Mouse (Mus musculus): ENCODE measurements around the gene Ercc6l2. TPM values are rescaled to one million over a fixed set of nuclear protein-coding genes. Genes with fewer than 3 reads are reported as not detected.
A peak's percentile ranks its signal among the peaks of the same experiment; 100 is the strongest.

Gene Ercc6l2
- 10 to 100 TPM; 12.8 to 13.5 TPM for total RNA-seq (2021)

DNA sequence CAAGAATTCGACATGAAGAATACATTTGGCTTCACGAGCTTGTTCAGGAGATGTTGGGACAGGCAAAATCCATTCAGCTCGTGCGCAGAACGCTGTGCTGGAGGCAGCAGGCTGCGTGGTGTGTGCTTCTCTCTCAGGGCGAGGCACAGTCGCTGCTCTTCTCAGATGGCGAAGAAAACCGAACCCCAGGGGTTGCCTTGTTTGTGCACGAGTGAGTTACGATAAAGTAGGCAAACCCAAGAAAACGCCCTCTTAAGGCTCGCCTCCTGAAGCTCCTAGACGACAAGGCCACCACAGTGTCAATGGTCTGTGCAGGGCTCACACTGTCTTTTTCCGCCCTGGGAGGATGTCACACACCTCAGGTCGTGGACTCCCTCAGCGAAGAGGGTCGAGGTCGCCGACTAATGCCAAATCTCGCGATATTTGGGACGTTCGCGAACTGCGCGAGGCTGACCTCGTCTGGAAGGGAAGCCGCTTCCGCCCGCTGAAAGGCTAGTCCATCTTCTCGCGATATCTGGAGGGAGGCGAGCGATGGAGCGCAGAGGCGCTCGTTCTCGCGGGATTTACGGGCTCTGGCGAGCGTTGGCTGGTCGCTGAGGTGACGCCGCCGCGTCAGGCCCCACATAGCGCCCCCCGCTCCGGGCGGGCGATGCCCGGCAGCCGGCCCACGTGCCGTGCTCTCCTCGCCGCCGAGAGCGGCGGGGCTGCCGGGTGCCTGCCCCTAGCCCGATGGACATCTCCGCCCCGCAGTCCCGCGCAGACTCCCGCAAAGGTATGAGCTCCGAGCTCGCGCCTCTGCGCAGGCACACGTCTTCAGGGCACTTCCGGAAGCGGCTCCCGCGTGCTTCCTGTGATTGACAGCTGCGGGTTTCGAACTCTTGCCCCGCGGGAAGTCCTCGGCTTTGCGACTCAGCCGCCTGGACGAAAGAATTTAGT lies at the start of gene Ercc6l2:
Gene Ercc6l2 (plus strand): TSS at position 495 of the 936 bp plus-strand sequence.
- intact Hi-C loops (cut with DNase I): loop anchor here (2.0 to 5.0 kb wide), 5 partner anchors 163 to 383 kb away; no protein-coding TSS in a partner anchor
- peak; percentile 100 for DNase-seq

DNA sequence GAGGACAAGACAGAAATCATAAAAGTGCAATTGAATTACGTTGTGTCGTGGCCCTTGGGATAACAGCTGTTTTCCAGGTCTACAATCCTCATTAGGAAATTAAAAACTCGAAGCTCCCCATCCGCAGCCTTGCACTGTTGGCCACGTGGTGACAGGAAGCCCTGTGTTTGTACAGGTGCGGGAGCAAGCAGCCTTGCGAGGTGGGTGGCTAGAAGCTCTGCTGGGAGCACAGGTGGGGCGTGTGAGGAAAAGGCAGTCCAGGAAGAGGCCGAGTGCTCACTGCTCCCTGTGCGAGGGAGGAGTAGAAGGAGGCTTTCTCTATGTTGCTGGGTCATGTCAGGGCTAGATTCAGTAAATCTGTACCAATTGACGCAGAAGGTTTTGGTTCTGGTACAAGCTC lies 49.0 kb upstream of the Ercc6l2 start:
- intact Hi-C loops (cut with DNase I): no loop called here
- DNase-seq: no peak

DNA sequence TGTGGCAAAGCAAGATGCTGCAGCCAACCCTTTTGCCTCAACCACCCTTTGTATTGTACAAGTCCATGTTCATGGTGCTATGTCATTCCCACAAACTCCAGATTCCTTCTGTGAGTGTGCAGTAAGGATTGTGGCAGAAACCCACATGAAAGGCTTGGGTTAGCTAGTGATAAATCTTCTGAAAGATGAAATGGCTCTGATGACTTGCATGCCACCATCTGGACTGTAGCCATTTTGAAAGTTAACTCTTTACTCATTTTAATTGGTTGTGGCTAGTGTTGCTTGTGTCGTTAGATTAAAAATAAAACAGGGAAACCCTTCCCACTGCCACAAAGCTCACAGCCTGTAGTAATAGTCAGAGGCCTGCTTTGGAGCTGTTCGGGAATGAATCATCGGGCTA lies 44.0 kb upstream of the Ercc6l2 start:
- intact Hi-C loops (cut with DNase I): no loop called here
- no peak for DNase-seq

DNA sequence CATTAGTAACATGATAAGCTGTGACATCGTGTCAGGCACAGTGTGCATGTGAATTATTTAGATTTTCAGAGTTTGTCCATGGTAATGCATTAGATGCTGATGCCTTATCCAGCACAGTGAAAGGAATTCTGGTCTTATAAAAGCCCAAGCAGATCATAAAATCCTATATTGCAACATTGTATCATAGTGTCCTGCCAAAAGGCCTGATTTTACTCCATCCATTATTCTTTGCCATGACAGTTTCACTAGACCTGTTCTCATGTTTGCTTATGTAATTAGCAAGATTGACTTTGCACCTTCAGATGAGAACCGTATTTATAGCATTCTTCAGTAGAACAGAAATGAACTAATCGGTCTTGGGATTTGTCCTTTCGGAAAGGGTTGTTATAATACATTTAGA lies 36.1 kb upstream of the Ercc6l2 start:
- DNase-seq: no peak
- intact Hi-C loops (cut with DNase I): no loop called here

DNA sequence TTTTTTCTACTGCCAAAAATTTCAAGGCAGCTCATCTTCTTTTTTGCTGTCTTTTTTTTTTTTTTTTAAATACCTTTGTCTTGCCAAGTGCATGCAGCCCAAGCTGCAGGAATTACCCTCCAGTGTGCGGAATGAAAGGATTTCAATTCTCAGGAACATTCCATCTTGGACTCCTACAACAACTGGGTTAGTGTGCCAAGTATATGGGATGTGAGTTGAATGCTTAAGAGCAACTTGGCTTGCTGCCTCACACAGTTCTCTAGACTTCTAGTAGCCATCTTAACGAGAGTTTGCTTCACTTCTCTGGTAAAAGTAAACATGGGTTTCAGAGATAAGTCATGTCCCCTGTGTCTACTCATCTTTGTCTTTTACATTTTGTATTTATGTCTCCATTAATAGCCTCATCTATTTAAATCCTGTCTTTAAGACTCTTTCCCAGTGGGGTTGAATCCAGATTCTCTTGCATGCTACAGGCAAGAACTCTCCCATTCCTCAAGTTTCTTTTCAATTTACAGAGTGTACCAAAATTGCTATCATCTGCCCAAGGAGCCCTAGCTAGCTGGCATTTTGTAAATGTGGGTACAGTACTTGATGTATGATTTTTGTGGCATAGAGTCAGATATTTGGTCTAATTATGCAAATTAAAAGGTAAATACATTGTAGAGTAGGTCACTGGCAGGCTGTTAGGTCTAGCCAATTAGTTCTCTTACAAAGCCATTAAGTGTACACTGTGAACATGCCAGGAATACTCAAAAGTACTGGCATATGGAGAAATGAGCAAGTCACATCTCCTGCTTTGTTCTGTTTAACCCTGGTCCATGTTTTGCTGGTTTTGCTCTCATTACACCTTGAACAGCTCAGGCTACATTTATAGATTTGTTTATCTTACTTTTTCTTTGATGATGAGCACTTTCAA lies 35.4 kb upstream of the Ercc6l2 start:
- DNase-seq: no peak
- intact Hi-C loops (cut with DNase I): no loop called here

DNA sequence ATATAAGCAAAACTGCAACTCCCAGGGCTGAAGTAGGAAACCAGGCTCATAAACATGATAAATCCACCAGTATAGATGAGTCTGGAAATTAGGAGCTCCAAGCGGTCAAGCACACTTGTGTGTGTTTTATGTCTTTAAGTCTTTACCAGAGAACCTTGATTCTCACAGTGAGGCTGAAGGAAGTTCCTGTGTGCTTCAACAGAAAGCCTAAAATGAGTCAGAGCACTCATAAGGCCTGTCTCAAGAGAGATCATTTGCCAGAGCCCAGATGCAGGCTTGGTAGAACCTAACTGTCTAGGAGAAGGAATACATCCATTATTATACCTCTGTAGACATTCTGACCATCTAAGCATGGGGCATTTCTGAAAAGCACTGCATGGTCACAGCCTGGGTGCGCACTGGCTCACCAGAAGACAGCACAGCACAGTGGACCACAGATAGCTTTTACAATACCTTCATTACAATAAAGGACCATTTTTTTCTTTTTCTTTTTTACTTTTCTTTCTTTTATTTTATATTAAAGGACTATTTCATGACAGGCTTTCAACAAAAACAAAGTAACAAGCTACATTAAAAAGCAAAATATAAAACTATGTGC lies 22.7 kb upstream of the Ercc6l2 start:
- DNase-seq: no peak
- intact Hi-C loops (cut with DNase I): no loop called here

DNA sequence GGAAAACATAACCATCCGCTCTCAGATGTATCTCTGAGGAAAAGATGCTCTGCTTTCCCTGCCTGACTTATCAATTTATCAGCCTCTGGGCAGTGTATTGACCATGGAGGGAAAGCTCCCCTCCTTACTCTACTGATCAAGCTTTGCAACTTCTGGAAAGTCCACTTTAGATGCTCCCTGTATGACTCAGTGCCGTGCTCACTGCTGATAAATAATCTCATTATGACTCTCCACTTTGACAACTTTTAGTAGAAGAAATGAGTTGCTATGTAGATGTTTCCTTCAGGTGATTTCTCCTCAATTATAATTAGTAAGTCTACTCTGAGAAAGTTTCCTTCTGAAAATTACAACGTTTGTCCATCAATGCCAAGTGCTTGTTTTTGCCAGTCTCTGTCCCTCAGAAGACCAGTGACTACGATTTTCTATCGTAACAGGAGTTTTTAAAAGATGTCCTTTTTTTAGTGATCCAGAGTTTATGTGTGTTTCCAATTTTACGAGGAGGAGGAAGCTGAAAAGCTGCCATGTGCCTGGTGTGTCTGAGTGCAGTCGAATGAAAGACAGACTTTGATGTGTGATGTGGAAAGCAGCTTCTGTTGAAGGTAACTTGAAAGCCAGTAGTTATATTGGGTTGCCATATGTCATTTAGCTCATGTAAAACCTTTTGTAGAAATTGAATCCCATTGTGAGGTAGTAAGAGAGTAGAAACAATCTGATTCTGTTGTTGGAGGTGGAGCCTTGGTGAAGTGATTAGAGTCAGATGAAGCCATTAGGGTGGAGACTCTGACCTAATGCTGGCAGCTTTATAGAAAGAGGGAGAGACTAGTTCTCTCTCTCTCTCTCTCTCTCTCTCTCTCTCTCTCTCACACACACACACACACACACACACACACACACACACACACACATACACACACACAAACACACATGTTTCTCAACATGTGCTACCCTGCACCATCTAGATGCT lies 21.4 kb upstream of the Ercc6l2 start:
- DNase-seq: no peak
- intact Hi-C loops (cut with DNase I): no loop called here

DNA sequence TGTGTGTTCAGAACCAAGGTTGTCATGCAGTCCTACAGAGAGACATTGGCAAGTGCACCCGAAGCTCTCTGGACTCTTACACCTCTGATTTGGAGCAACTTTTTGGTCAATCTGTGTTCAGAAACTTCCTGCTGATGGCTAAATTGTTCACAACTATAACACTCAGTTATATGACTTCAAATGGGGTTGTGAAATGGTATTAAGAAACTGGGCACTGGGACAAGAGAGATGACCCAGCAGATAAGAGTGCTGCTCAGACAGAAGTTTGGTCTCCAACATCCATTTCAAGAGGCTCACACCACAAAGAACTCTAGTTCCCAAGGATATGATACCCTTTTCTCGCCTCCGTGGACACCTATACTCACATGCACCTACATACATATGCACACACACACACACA lies 16.4 kb upstream of the Ercc6l2 start:
- no peak for DNase-seq
- intact Hi-C loops (cut with DNase I): no loop called here

DNA sequence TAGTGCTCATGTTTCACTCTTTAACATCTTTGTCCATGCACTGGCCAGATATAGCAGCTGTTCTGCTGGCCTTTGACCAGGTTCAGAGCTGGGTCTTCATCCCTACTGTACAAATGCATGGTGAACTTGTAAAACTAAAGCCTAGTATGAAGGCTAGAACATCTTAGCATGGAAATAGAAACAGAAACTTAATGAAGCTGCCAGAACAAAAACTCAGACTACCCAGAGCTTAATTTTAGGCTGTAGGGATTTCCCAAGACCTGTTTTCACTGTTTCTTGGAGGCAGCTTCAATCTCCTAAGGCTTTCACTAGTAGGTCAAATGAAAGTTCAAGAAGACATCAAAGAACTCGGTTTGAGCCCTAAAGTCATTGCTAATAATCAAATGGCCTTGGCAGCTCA lies 15.1 kb upstream of the Ercc6l2 start:
- intact Hi-C loops (cut with DNase I): no loop called here
- DNase-seq: peak in 1 of 2 experiments; percentile 10

DNA sequence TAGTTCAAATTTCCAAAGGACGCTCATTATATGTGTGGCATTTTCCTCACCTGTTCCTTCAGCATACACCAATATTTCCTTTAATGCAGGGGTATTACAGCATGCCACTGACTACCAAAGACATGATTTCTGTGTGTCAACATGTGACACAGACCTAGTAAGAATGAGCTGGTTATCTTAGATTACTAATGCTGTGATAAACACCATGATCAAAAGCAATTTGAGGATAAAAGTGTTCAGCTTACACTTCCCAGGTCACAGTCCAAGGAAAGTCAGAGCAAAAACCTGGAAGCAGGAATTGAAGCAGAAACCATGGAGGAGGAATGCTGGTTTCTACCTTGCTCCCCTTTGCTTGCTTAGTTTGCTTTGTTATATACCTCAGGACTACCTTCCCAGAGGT lies 13.8 kb upstream of the Ercc6l2 start:
- no peak for DNase-seq
- intact Hi-C loops (cut with DNase I): no loop called here

DNA sequence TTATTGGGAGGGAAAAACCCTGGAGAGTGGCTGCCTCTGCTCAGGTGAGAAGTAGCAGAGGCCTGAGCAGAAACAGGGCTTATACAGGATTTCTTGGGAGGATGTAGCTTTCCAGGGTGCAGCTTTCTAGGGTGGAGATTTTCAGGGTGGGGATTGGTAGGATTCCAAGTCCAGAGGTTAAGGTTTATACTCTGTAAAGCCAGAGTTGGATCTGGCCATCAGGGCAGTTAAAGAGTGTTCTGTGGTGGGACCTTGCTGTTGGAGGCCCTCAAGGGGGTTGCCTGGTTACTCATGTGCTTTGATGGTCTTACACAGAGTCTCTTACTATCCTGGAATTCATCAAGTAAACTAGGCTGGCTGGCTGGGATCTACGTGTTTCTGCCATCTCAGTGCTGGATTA lies 7.8 kb upstream of the Ercc6l2 start:
- no peak for DNase-seq
- intact Hi-C loops (cut with DNase I): no loop called here

DNA sequence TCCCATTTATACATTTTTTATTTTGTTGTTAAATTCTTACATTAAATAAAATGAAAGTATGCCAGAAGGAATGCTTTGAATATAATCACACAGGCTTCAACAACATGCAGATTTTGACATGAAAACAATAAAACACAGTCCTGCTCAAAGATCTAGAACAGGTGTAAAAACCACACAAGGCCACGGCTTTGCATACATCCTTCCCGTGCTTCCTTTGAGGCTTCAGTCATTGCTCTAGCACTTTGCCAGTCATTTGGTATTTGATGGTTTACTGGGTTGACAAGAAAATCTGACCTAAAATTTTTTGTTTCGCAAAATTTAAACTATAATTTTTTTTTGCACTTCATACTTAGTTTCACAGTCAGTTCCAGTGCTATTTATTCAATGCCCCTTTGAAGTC lies 7.1 kb upstream of the Ercc6l2 start:
- no peak for DNase-seq
- intact Hi-C loops (cut with DNase I): no loop called here

DNA sequence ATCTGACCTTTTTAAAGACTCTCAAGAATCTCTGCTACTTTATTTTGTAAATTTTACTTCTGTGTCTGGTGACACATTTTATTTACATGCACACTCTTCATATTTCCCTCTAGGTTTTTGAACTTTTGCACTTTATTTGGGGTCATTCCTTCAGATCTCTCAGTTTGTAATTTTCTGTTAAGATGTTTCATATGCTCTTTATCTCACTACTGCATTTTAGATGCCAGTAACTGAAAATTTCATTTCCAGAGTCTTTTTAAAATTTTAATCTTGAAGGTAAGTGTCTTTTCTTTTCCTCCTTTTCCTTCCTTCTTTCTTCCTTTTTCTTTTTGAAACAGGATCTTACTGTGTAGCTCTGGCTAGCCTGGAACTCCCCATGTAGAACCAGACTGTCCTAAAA lies 3.6 kb upstream of the Ercc6l2 start:
- intact Hi-C loops (cut with DNase I): loop anchor here (5.0 kb wide), 1 partner anchor 159 kb away; no protein-coding TSS in a partner anchor
- DNase-seq: no peak

DNA sequence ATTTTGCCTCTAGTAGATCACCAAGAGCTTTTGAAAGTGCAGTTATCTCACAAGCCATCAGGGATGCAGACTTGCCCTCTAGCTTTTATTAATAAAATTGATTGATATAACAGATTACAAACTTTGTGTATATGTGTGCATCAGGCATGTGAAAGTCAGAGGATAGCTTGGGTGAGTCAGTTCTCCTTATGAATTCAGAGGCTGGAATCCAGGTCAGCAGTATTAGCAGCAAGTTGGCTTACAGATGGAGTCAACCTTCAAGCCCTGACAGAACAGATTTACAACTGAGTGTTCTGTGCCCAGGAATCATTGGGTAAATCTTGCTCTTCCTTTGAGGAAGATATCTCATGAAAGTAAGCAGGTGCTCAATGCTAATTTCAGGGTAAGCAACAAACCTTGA lies 891 bp downstream of the Ercc6l2 start:
- peak in 1 of 2 experiments; percentile 2 for DNase-seq
- intact Hi-C loops (cut with DNase I): loop anchor here (2.0 to 5.0 kb wide), 4 partner anchors 173 to 384 kb away; no protein-coding TSS in a partner anchor

DNA sequence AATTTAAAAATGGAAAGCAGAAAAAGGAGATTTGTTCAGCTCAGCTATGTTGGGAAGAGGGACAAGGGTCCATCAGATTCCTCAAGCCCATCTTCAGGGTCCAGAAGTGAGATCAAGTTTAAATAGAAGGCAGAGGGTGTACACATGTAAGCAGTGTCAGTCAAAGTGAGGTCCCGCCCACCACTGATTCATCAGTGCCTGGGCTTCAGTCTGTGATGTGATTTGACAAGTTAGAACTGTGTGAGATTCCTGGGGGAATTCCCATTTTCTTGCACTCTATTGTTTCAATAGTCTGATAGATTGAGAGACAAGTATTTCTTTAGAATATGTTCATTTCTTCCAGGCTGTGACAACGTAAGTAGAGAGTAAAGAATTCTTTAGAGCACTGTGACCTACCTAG lies 30.7 kb downstream of the Ercc6l2 start:
- no peak for DNase-seq
- intact Hi-C loops (cut with DNase I): no loop called here

DNA sequence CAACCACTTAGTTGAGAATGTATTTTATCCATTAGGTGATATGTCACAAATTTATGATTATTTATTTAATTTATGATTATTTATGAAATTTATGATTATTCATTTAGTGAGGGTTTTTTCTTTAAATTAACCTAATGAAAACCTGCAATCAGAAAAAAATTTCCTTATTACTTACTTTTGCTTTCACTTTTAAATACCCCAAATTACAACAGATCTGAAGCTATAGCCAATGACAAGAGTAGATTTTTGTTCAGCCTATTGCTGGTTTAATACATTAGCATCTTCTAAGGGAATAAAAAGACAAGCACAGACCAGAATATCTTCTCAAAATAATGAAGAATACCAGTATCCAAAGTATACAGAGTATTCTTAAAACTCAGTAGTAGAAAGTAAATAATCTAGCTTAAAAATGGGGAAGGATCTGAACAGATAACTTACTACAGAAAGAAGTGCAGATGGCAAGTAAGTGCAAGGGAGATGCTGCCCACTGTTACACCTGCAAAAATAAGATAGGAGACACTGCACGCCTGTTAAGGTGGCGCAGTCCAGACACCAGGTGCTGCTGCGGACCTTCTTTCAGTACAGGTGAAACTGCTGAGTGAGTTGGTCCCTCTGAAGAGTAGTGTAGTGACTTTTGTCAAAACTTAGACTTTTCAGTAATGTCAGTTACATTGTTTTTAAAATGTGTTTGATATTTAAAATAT lies 35.4 kb downstream of the Ercc6l2 start:
- DNase-seq: no peak
- intact Hi-C loops (cut with DNase I): no loop called here

DNA sequence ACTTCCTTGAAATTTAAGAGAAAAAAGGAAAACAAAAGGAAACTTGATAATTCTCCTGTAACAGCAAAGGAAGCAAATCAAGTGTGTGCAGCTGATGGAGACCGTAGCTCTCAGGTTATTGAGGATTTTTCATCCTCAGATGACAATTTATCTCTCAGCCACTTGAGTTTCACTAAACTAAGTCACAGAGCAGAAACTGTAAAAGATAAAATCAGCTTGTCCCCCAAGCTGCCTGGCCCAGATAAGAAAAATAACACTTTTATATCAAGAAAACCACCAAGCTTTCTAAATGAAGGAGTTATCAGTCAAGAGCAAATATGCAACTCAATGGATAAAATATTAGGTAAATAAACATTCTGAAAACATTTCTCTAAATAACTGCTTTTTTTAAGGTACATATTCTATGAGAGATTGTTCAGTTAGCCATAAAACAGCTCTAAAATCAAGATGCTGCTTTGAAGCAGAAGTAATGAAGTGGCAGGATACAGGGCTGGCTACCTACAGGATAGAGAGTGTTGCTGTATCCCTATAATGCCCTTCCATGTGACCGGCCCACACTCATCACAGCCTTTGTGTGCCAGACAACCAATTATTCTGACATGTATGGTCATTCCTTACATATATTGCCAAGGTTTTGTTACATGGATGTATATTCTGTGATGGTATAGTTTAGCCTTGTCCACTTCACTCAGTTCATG lies 57.7 kb downstream of the Ercc6l2 start:
- intact Hi-C loops (cut with DNase I): no loop called here

DNA sequence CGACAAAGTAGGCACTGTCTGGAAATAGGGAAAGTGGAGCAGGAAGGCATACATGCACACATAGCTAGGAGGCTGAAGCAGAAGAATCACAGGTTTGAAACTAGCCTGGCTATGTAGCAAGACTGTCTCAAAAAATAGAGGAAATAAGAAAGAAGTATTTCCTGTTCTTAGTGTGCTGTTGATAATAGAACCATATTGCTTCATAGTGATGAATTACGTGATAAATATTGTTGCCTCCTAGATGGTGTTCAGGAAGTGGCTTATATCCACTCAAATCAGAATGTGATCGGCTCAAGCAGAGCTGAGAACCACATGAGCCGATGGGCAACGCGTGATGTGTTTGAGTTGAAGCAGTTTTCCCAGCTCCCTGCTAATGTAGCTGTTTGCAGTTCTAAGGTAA lies 62.1 kb downstream of the Ercc6l2 start:
- intact Hi-C loops (cut with DNase I): no loop called here
- no peak for DNase-seq

More for the DNA sequence above, 57.7 kb downstream of the Ercc6l2 start:
- no peak for DNase-seq

Data from heart, postnatal 10 days (tissue).